Mouse (Mus musculus) forebrain, embryonic 12.5 days (tissue): ENCODE results near the gene Mark4. TPM values are rescaled to one million over a fixed set of nuclear protein-coding genes. Genes with fewer than 3 reads are reported as not detected.

Experiments
- ATAC-seq: fragments of 200-750 bp; cut with Nextera tagmentation; 2 replicates; pipeline ENCODE4 v1.8.0; 2017; ENCODE audit warnings: moderate TSS enrichment; ENCODE audit not compliant: low FRiP score
- H3K27ac ChIP-seq: fragments of 300-500 bp; sonication (generic); 2 replicates; pipeline ENCODE4 v1.5.1; 2016; ENCODE audit warnings: mild to moderate bottlenecking
- H3K27me3 ChIP-seq: fragments of 300-500 bp; sonication (generic); 2 replicates; pipeline ENCODE4 v1.6.1; 2016; ENCODE audit warnings: mild to moderate bottlenecking
- H3K36me3 ChIP-seq: fragments of 300-500 bp; sonication (generic); replicated peaks from 2 replicates; pipeline ENCODE4 v1.6.1; 2016; ENCODE audit warnings: mild to moderate bottlenecking
- H3K4me1 ChIP-seq: fragments of 300-500 bp; sonication (generic); 2 replicates; pipeline ENCODE4 v1.6.1; 2016
- H3K4me2 ChIP-seq: fragments of 300-500 bp; sonication (generic); 2 replicates; pipeline ENCODE4 v1.6.1; 2016; ENCODE audit warnings: mild to moderate bottlenecking, moderate library complexity
- H3K4me3 ChIP-seq: fragments of 300-500 bp; sonication (generic); replicated peaks from 2 replicates; pipeline ENCODE4 v1.5.1; 2016; ENCODE audit warnings: mild to moderate bottlenecking
- H3K9ac ChIP-seq: fragments of 300-500 bp; sonication (generic); 2 replicates; pipeline ENCODE4 v1.6.1; 2016; ENCODE audit warnings: mild to moderate bottlenecking
- H3K9me3 ChIP-seq: fragments of 300-500 bp; sonication (generic); 2 replicates; pipeline ENCODE4 v1.6.1; 2016
- WGBS: fragments of 180-500 bp; shearing (Covaris S2); methylation state at CpG from one replicate; pipeline ENCODE4 v1.1.7; 2016; 5-methylcytosine and 5-hydroxymethylcytosine counted together
- polyA plus RNA-seq: library from polyadenylated mRNA; unstranded; fragments of >200 nt; fragmentation: Nextera tagmentation; extraction: Ambion mirVana; gene quantifications from 2 replicates; pipeline ENCODE4 v1.2.1, GENCODE M21; 2016

The Mark4 gene
- polyA plus RNA-seq, 1 experiment from 2014 or later = 14.0 TPM

GRCm38 (mm10) chr7:19466602-19467145 lies 8.1 kb upstream of the Mark4 start:
- Histone ChIP-seq H3K4me3 (no peak overlapping the region), H3K9ac (no peak overlapping the region), H3K36me3 (no peaks in the 10 kb centered on the region), H3K27ac (no peak overlapping the region), H3K27me3 (peaks cover 88% of the 10 kb centered on the region), H3K4me1 (peaks cover 5% of the 10 kb centered on the region), H3K9me3 (no peaks in the 10 kb centered on the region), H3K4me2 (no peak overlapping the region)
- ATAC-seq = no peak
- WGBS = 68% methylated on average over 5 of the region's 5 CpGs

- no peak for ATAC-seq
- WGBS = 8% methylated on average over 22 of the region's 22 CpGs
- Histone ChIP-seq H3K27ac (no peak overlapping the region), H3K9ac (no peak overlapping the region), H3K36me3 (no peaks in the 10 kb centered on the region), H3K9me3 (no peaks in the 10 kb centered on the region), H3K4me2 (peak overlapping the region; percentile 17; the same call in 1 of the 2 replicates), H3K4me3 (no peak overlapping the region), H3K4me1 (peaks cover 7% of the 10 kb centered on the region), H3K27me3 (peaks cover 74% of the 10 kb centered on the region)
Measured at GRCm38 (mm10) chr7:19464367-19465307, 6.0 kb upstream of the Mark4 start.

DNA sequence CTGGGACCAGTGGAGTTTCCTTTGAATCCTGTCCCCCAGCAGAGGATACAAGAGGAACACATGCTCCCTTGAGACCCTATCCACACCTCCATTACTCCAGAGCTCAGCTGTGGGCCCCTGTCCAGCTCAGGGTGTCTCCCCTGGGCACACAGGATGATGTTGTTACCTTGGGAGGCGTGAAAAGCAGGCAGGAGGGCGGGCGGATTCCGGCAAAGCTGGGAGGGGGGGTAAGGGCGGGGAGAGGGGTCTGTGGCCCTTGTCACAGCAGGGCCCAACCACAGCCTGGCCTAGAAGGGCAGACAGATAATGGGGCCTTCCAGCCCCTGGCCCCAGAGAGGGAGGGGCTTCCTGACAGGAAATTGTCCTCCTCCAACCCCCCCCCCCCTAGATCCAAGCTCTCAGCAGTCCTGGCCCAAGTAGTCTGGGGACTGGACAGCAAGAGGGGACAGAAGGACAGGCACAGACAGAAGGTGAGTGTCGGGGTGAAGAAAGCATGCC lies 4.3 kb upstream of the Mark4 start, which contains the start of gene Exoc3l2:
Exoc3l2 (plus strand) TSS at position 448 of the 498 bp plus-strand sequence.
- H3K36me3 ChIP-seq = no peaks in the 10 kb centered on the region
- no peak within 1 kb of the TSS for H3K4me3 ChIP-seq
- peaks cover 60% of the 10 kb centered on the region for H3K27me3 ChIP-seq
- no peak for ATAC-seq
- H3K9me3 ChIP-seq = no peaks in the 10 kb centered on the region
- 13% methylated on average over 6 of the region's 6 CpGs for WGBS
- no peak within 1 kb of the TSS for H3K4me2 ChIP-seq
- peaks cover 15% of the 10 kb centered on the region for H3K4me1 ChIP-seq
- no peak within 1 kb of the TSS for H3K27ac ChIP-seq
- H3K9ac ChIP-seq = no peak within 1 kb of the TSS

DNA sequence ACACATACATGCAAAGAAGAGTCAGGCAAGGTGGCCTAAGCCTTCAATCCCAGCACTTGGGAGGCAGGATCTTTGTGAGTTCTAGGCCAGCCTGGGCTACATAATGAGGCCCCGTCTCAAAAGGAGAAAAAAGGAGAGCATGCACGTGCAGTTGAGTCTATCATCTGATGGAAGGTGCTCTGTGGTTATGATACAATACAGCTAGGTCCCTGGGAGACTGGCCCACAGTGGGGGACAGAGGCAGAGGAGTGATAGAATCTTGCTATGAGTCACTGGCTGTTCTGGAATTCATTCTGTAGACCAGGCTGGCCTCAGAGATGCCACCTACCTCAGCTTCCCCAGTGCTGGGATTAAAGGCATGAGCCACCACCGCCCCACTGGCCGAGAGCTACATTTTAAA lies 3.8 kb upstream of the Mark4 start:
- ATAC-seq = no peak
- Histone ChIP-seq H3K9me3 (no peaks in the 10 kb centered on the region), H3K4me2 (no peak overlapping the region), H3K27me3 (peaks cover 55% of the 10 kb centered on the region), H3K4me3 (no peak overlapping the region), H3K27ac (no peak overlapping the region), H3K9ac (no peak overlapping the region), H3K36me3 (no peaks in the 10 kb centered on the region), H3K4me1 (peaks cover 19% of the 10 kb centered on the region)
- WGBS = 54% methylated on average over 4 of the region's 4 CpGs

- Histone ChIP-seq H3K4me2 (peak overlapping the region; percentile 10; the same call in 1 of the 2 replicates), H3K36me3 (no peaks in the 10 kb centered on the region), H3K9ac (no peak overlapping the region), H3K27ac (no peak overlapping the region), H3K4me3 (no peak overlapping the region), H3K9me3 (no peaks in the 10 kb centered on the region), H3K27me3 (peaks cover 46% of the 10 kb centered on the region), H3K4me1 (peaks cover 29% of the 10 kb centered on the region)
- no peak for ATAC-seq
- 11% methylated on average over 6 of the region's 6 CpGs for WGBS
Measured at GRCm38 (mm10) chr7:19461488-19461887, 2.9 kb upstream of the Mark4 start.

DNA sequence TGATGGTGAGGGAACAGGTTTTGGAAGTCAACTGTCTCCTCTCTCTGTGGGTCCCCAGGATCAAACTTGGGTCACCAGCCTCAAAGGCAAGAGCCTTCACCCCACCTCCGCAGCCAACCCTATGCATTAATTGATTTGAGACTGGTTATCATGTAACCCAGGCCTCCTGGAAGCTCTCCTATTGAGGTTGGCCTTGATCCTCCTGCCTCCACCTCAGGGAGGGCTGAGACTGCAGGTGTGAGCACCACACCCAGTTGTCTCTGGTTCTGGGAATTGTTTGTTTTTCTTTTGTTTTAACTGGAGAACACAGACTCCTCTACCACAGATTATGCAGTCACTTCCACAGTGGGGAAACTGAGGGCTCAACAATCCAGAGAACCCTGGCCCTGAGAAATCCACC lies 1.9 kb upstream of the Mark4 start:
- no peak for ATAC-seq
- H3K4me1 ChIP-seq = peaks cover 36% of the 10 kb centered on the region
- H3K4me3 ChIP-seq = no peak overlapping the region
- 61% methylated on average over 1 of the region's 1 CpGs for WGBS
- peaks cover 9% of the 10 kb centered on the region for H3K36me3 ChIP-seq
- no peak overlapping the region for H3K9ac ChIP-seq
- H3K9me3 ChIP-seq = no peaks in the 10 kb centered on the region
- H3K4me2 ChIP-seq = no peak overlapping the region
- H3K27ac ChIP-seq = no peak overlapping the region
- peaks cover 36% of the 10 kb centered on the region for H3K27me3 ChIP-seq

GRCm38 (mm10) chr7:19459144-19459870 lies 686 bp upstream of the Mark4 start:
- H3K4me3 ChIP-seq = peak overlapping the region; percentile 96
- no peaks in the 10 kb centered on the region for H3K9me3 ChIP-seq
- H3K36me3 ChIP-seq = peaks cover 9% of the 10 kb centered on the region
- peaks cover 31% of the 10 kb centered on the region for H3K4me1 ChIP-seq
- WGBS = 19% methylated on average over 6 of the region's 6 CpGs
- peak overlapping the region; percentile 80 for H3K27ac ChIP-seq
- peak overlapping the region; percentile 93 for H3K9ac ChIP-seq
- peak overlapping the region; percentile 98 for H3K4me2 ChIP-seq
- H3K27me3 ChIP-seq = peaks cover 24% of the 10 kb centered on the region
- no peak for ATAC-seq

DNA sequence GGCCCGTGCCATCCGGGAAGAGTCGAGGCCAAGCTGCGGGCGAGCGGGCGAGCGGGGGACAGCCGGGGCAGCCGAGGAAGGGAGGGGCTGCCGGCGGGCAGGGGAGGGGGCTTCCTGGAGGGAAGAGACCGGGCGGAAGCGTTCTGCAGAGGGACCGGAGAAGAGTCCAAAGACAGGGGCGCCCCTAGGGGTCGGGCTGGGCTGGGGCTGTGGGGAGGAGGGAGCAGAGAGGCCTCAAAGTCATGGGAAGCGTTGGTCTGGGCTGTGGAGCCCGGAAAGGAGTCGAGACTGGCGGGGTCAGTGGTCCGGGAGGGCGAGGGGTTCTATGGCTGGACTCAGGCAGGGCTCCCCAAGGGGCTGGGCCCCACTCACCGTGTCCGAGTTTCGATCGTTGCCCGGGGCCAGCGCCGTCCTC lies 542 bp downstream of the Mark4 start:
- 0% methylated on average over 24 of the region's 31 CpGs for WGBS
- H3K4me2 ChIP-seq = peak overlapping the region; percentile 98
- peak overlapping the region; percentile 80 for H3K27ac ChIP-seq
- peak overlapping the region; percentile 96 for H3K4me3 ChIP-seq
- H3K27me3 ChIP-seq = peaks cover 14% of the 10 kb centered on the region
- peaks cover 9% of the 10 kb centered on the region for H3K36me3 ChIP-seq
- peak; percentile 78 for ATAC-seq
- H3K9me3 ChIP-seq = no peaks in the 10 kb centered on the region
- peak overlapping the region; percentile 93 for H3K9ac ChIP-seq
- peaks cover 31% of the 10 kb centered on the region for H3K4me1 ChIP-seq

- Histone ChIP-seq H3K9ac (peak overlapping the region; percentile 93), H3K4me1 (peaks cover 31% of the 10 kb centered on the region), H3K27ac (peak overlapping the region; percentile 80; the same call in 1 of the 2 replicates), H3K27me3 (peaks cover 10% of the 10 kb centered on the region), H3K36me3 (peaks cover 9% of the 10 kb centered on the region), H3K4me3 (peak overlapping the region; percentile 96), H3K4me2 (peak overlapping the region; percentile 98), H3K9me3 (no peaks in the 10 kb centered on the region)
- WGBS = 9% methylated on average over 14 of the region's 14 CpGs
- no peak for ATAC-seq
Measured at GRCm38 (mm10) chr7:19457414-19458071, 1.1 kb downstream of the Mark4 start.

DNA sequence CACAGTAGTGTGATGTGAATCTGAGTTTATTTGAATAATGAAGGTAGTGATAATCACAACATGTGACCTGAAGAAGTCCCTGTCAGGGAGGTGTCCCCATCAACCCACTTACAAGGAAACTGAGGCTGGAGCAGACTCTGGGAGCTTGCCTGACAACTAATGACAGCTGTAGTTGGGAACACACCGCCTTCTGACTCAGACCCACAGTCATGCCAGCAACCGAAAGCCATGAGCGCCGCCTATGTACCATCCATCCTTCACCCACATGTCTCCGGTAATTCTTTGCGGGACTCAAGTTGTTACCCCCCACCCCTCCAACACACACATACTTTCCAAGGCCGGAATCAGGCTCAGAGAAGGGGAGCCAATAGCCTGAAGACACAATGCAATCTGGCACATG lies 2.0 kb downstream of the Mark4 start:
- Histone ChIP-seq H3K27ac (no peak overlapping the region), H3K4me2 (peak overlapping the region; percentile 98), H3K27me3 (peaks cover 6% of the 10 kb centered on the region; the same call in 1 of the 2 replicates), H3K9me3 (no peaks in the 10 kb centered on the region), H3K4me1 (peaks cover 31% of the 10 kb centered on the region), H3K36me3 (peaks cover 18% of the 10 kb centered on the region), H3K4me3 (0 out of 2 replicates have a peak overlapping the region, but pooled peaks have one; percentile 96), H3K9ac (no peak overlapping the region)
- ATAC-seq = no peak
- WGBS = 96% methylated on average over 7 of the region's 7 CpGs

DNA sequence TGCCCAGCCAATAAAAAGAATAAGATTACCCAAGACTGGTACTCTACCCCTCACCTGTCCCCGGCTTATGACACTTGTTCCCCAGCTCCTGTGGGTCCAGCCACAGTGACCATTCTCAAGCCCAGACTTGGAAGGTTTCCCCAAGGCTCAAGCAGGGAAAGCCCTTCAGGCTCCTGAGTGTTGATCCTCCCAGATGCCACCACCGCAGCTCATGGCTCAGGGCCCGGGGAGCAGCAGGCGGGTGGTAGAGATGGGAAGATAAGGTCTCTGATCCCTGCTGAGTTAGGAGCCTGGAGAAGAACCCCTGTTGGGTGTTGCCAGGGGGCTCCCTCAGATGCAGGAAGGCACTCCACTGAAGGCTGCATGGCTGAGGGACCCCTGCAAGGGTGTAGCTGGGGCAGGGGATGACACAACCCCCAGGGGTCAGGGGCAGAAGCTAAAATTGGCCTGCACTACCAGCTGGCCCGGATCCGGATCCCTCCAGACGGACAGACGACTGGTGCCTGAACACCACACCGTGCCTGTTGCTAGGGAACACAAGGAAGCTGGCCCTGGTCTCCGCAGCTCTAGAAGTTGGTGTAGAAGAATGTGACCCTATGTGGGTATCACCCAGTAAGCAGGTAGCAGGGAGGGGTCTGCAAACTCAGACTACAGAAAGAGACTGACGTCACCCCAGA lies 2.7 kb downstream of the Mark4 start:
- H3K4me2 ChIP-seq = no peak overlapping the region

More for the DNA sequence above, 2.7 kb downstream of the Mark4 start:
- 86% methylated on average over 11 of the region's 11 CpGs for WGBS
- Histone ChIP-seq H3K4me1 (peaks cover 31% of the 10 kb centered on the region), H3K27ac (no peak overlapping the region), H3K36me3 (peaks cover 25% of the 10 kb centered on the region), H3K4me3 (no peak overlapping the region), H3K27me3 (peaks cover 6% of the 10 kb centered on the region; the same call in 1 of the 2 replicates), H3K9me3 (no peaks in the 10 kb centered on the region), H3K9ac (no peak overlapping the region)
- ATAC-seq = no peak
